Mouse (Mus musculus): ENCODE data around the gene Limch1. TPM values are rescaled to one million over a fixed set of nuclear protein-coding genes. Genes with fewer than 3 reads are reported as not detected.
A peak's percentile ranks its signal among the peaks of the same experiment; 100 is the strongest.

Gene Limch1
- polyA plus RNA-seq, 1 experiment from 2014 or later, result 28.3 TPM

DNA sequence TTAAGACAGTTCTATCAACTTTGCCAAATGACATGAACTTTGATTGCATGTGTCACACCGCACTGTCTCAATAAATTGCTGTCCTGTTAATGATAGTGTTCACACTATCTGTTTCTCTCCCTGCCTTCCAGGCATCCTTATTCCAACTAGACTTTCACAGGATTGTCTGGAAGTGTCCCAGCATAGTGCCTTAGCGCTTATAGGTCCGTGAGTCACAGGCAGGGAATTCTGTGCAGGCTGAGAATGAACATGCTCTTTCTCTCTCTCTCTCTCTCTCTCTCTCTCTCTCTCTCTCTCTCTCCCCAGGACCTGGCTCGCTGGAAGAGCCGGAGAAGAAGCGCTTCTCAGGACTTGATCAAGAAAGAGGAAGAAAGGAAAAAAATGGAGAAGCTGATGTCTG, 252.7 kb downstream of the Limch1 start:
- H3K9me3 ChIP-seq, result no peaks in the 10 kb centered on the region
- H3K36me3 ChIP-seq (replicated peaks), result peaks cover 15% of the 10 kb centered on the region
- 80% methylated on average over 6 of the region's 6 CpGs for WGBS
- DNase-seq (ENCODE audit: extremely low spot score, low spot score), result no peak
- H3K4me1 ChIP-seq, result peaks cover 29% of the 10 kb centered on the region
- no peak overlapping the region for H3K4me3 ChIP-seq
- no peak overlapping the region for H3K27ac ChIP-seq
- peaks cover 21% of the 10 kb centered on the region for H3K27me3 ChIP-seq (ENCODE audit: poor library complexity, severe bottlenecking)

- no peak overlapping the region for H3K4me3 ChIP-seq
- WGBS, result 88% methylated on average over 6 of the region's 6 CpGs
- peaks cover 22% of the 10 kb centered on the region for H3K36me3 ChIP-seq (replicated peaks)
- H3K27me3 ChIP-seq (ENCODE audit: poor library complexity, severe bottlenecking), result peaks cover 18% of the 10 kb centered on the region
- no peaks in the 10 kb centered on the region for H3K9me3 ChIP-seq
- H3K4me1 ChIP-seq, result peaks cover 9% of the 10 kb centered on the region
- DNase-seq (ENCODE audit: extremely low spot score, low spot score), result no peak
- H3K27ac ChIP-seq, result no peak overlapping the region
These were observed 256.7 kb downstream of the Limch1 start for GRCm38 (mm10) chr5:67002346-67002745.

DNA sequence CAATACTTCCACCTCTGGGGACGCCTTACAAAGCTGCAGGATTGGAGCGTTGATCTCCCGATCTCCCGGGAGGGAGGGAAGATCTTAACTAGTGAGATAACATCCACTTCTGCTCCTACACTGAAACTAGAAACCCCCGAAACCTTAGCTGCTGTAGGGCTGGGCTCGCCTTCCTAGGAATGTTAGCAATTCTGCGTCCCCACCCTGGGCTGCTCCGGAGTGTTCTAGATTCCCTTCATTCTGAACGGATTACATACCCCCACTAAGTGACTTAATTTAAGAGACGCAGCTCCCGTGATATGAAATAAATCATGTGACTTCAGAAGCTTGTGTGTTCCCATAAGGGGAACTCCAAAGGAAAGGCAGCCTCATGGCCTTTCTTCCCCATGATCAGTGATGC, 259.0 kb downstream of the Limch1 start:
- no peaks in the 10 kb centered on the region for H3K4me1 ChIP-seq
- H3K27me3 ChIP-seq (ENCODE audit: poor library complexity, severe bottlenecking), result no peaks in the 10 kb centered on the region
- peaks cover 28% of the 10 kb centered on the region for H3K36me3 ChIP-seq (replicated peaks)
- DNase-seq (ENCODE audit: extremely low spot score, low spot score), result no peak
- H3K27ac ChIP-seq, result no peak overlapping the region
- H3K4me3 ChIP-seq, result no peak overlapping the region
- WGBS, result 85% methylated on average over 11 of the region's 11 CpGs
- no peaks in the 10 kb centered on the region for H3K9me3 ChIP-seq

- no peak for DNase-seq (ENCODE audit: extremely low spot score, low spot score)
- Histone ChIP-seq H3K9me3 (no peaks in the 10 kb centered on the region), H3K4me3 (no peak overlapping the region), H3K36me3 (replicated peaks) (peaks cover 13% of the 10 kb centered on the region), H3K27me3 (ENCODE audit: poor library complexity, severe bottlenecking) (no peaks in the 10 kb centered on the region), H3K27ac (no peak overlapping the region), H3K4me1 (no peaks in the 10 kb centered on the region)
- WGBS, result 91% methylated on average over 16 of the region's 16 CpGs
These were observed 265.6 kb downstream of the Limch1 start for GRCm38 (mm10) chr5:67011043-67011870.

DNA sequence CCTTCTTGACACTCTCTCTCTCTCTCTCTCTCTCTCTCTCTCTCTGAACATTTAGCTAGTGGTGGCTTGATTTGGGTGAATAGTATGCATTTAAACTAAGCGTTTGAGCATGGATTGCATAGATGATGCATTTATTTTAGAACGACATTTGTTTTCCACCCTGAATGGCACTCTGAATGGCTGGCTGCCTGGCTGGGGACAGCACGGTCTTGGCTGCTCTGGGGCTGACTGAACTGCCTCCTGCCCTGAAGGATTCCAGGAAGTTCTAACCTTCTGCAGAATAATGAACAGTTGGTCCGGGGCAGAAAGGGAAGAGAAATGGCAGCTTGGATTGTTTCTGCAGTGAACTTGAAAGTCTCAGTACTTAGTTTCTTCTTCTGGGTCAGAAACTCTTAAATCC, 266.4 kb downstream of the Limch1 start:
- Histone ChIP-seq H3K9me3 (no peaks in the 10 kb centered on the region), H3K27me3 (ENCODE audit: poor library complexity, severe bottlenecking) (no peaks in the 10 kb centered on the region), H3K4me3 (no peak overlapping the region), H3K4me1 (no peaks in the 10 kb centered on the region), H3K27ac (no peak overlapping the region), H3K36me3 (replicated peaks) (peaks cover 13% of the 10 kb centered on the region)
- 87% methylated on average over 4 of the region's 4 CpGs for WGBS
- no peak for DNase-seq (ENCODE audit: extremely low spot score, low spot score)

DNA sequence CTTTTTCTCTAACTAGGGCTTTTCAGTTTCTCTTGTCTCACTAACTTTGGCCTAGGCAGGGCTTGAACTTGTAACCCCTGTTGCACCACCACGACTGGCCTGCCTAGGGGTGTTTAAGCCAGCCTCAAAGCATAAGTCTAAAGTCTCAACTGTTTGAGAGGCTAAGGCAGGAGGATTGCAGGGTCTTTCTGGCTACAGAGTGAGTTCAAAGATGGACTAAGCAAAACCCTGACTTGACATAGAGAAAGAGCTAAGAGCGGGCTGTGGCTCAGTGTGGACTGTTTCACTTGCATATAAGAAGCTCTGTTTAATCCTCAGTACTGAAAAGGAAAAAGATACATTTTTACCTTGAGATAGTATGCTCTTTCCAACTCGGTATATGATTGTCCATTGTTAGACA, 268.3 kb downstream of the Limch1 start:
- no peak overlapping the region for H3K4me3 ChIP-seq
- no peaks in the 10 kb centered on the region for H3K4me1 ChIP-seq
- H3K9me3 ChIP-seq, result no peaks in the 10 kb centered on the region
- no peak for DNase-seq (ENCODE audit: extremely low spot score, low spot score)
- no peak overlapping the region for H3K27ac ChIP-seq
- H3K27me3 ChIP-seq (ENCODE audit: poor library complexity, severe bottlenecking), result no peaks in the 10 kb centered on the region
- peaks cover 11% of the 10 kb centered on the region for H3K36me3 ChIP-seq (replicated peaks)
- WGBS, result 78% methylated on average over 3 of the region's 3 CpGs

- Histone ChIP-seq H3K4me1 (no peaks in the 10 kb centered on the region), H3K36me3 (replicated peaks) (peaks cover 2% of the 10 kb centered on the region; the same call in 1 of the 2 replicates), H3K9me3 (no peaks in the 10 kb centered on the region), H3K27me3 (ENCODE audit: poor library complexity, severe bottlenecking) (no peaks in the 10 kb centered on the region), H3K4me3 (no peak overlapping the region), H3K27ac (no peak overlapping the region)
- DNase-seq (ENCODE audit: extremely low spot score, low spot score), result peak; percentile 78
- 14% methylated on average over 7 of the region's 7 CpGs for WGBS
These were observed 270.8 kb downstream of the Limch1 start for GRCm38 (mm10) chr5:67016450-67016849.

DNA sequence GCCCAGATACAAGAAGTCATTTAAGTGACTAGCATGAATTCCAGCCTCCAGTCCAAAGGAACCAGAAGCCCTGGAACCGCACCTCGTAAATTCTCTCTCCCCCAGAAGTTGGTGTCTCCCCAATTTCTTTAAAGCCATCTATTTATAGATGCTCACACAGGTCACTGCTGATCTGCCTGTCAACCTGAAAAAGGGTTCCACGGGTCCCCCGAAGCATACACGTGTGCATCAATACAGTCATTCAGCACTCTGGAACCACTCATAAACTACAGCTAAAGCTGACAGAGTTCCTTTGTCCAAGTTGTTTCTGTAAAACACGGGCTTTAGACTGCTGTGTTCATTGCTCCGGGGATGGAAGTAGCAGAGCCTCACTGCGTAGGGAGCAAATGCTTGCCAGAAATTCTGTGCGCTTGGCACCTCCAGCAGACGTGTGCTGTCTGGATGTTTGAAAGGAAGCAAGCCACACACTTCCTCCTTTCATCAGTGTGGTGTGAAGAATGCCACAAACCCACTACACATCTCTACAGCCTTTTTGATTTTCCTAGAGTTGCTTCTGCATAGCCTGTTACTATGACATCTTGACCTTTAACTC, 278.9 kb downstream of the Limch1 start:
- WGBS, result 89% methylated on average over 10 of the region's 10 CpGs
- Histone ChIP-seq H3K4me3 (no peak overlapping the region), H3K9me3 (no peaks in the 10 kb centered on the region)

GRCm38 (mm10) chr5:67025095-67025494, 279.5 kb downstream of the Limch1 start:
- DNase-seq (ENCODE audit: extremely low spot score, low spot score), result no peak
- Histone ChIP-seq H3K4me3 (no peak overlapping the region), H3K9me3 (no peaks in the 10 kb centered on the region), H3K4me1 (peaks cover 10% of the 10 kb centered on the region; the same call in 1 of the 2 replicates), H3K36me3 (replicated peaks) (peaks cover 25% of the 10 kb centered on the region), H3K27ac (no peak overlapping the region), H3K27me3 (ENCODE audit: poor library complexity, severe bottlenecking) (no peaks in the 10 kb centered on the region)
- 86% methylated on average over 8 of the region's 8 CpGs for WGBS

More for the DNA sequence above, 278.9 kb downstream of the Limch1 start:
- H3K4me1 ChIP-seq, result peaks cover 6% of the 10 kb centered on the region; the same call in 1 of the 2 replicates
- H3K27me3 ChIP-seq (ENCODE audit: poor library complexity, severe bottlenecking), result no peaks in the 10 kb centered on the region
- no peak overlapping the region for H3K27ac ChIP-seq
- no peak for DNase-seq (ENCODE audit: extremely low spot score, low spot score)
- peaks cover 20% of the 10 kb centered on the region for H3K36me3 ChIP-seq (replicated peaks)

DNA sequence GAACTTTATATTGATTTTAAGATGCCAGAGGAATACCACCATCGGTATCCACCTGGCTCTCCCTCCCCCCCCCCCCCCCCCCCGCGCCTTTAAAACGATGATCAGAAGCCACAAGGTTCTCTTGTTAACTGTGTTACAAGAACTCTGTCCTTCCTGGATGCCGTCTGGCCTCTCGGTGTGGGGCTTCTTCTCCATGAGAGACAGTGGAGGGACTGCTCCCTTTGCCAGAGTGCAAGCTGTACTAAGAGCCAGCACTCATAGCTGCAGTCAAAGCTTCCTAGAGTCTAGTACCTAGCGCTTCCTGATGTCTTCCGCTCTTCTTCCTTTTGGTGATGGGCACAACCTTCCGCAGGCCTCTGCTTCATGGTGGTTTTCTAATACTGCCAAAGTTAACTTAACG, 280.0 kb downstream of the Limch1 start:
- peaks cover 27% of the 10 kb centered on the region for H3K36me3 ChIP-seq (replicated peaks)
- no peak overlapping the region for H3K4me3 ChIP-seq
- no peaks in the 10 kb centered on the region for H3K9me3 ChIP-seq
- H3K4me1 ChIP-seq, result peaks cover 10% of the 10 kb centered on the region; the same call in 1 of the 2 replicates
- no peaks in the 10 kb centered on the region for H3K27me3 ChIP-seq (ENCODE audit: poor library complexity, severe bottlenecking)
- H3K27ac ChIP-seq, result no peak overlapping the region
- 87% methylated on average over 9 of the region's 10 CpGs for WGBS
- no peak for DNase-seq (ENCODE audit: extremely low spot score, low spot score)

DNA sequence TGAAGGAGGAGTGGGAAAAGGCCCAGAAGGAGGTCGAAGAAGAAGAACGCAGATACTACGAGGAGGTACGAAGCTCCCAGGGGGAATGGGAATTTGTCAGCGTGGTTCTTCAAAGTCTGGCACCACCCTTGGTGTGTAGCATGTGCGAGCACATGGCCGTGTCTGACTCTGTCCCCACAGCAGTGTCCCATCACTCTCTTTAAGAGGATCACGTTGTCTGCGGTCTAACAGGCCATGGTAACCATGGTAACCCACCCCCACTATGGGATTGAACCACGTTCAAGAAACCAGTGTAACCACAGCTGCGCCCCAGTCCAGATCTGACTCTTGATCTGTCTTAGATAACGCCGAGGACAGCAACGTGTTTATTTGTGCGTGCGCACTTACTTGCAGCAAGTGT, 283.2 kb downstream of the Limch1 start:
- no peak for DNase-seq (ENCODE audit: extremely low spot score, low spot score)
- peaks cover 10% of the 10 kb centered on the region; the same call in 1 of the 2 replicates for H3K4me1 ChIP-seq

GRCm38 (mm10) chr5:67029946-67030345, 284.3 kb downstream of the Limch1 start:
- no peak for DNase-seq (ENCODE audit: extremely low spot score, low spot score)
- peaks cover 42% of the 10 kb centered on the region for H3K36me3 ChIP-seq (replicated peaks)
- 62% methylated on average over 3 of the region's 3 CpGs for WGBS
- peaks cover 10% of the 10 kb centered on the region; the same call in 1 of the 2 replicates for H3K4me1 ChIP-seq
- H3K4me3 ChIP-seq, result no peak overlapping the region
- no peak overlapping the region for H3K27ac ChIP-seq
- H3K27me3 ChIP-seq (ENCODE audit: poor library complexity, severe bottlenecking), result no peaks in the 10 kb centered on the region
- no peaks in the 10 kb centered on the region for H3K9me3 ChIP-seq

More for the DNA sequence above, 283.2 kb downstream of the Limch1 start:
- 87% methylated on average over 16 of the region's 16 CpGs for WGBS
- no peak overlapping the region for H3K27ac ChIP-seq
- H3K36me3 ChIP-seq (replicated peaks), result peaks cover 37% of the 10 kb centered on the region
- H3K27me3 ChIP-seq (ENCODE audit: poor library complexity, severe bottlenecking), result no peaks in the 10 kb centered on the region
- no peak overlapping the region for H3K4me3 ChIP-seq
- H3K9me3 ChIP-seq, result no peaks in the 10 kb centered on the region

DNA sequence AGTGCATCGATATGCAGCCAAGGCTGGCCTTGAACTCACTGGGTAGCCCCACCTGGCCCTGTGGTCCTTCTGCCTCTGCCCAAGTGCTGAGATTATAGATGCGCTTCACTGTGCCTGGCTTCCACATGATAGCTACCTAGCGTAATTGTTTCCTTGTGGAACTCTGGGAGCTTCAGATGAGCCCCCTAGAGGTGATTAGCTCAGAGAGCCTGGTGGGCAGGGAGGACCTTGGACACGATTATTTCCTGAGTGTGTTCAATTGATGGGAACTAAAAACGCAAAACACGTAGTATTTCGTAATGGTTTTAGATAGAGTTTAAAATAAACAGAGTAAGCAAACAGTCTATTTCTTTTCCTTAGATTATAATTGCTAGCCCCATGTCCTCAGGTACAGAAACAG, 287.0 kb downstream of the Limch1 start:
- Histone ChIP-seq H3K36me3 (replicated peaks) (peaks cover 54% of the 10 kb centered on the region), H3K27me3 (ENCODE audit: poor library complexity, severe bottlenecking) (no peaks in the 10 kb centered on the region), H3K27ac (no peak overlapping the region), H3K4me3 (no peak overlapping the region), H3K9me3 (no peaks in the 10 kb centered on the region), H3K4me1 (peaks cover 10% of the 10 kb centered on the region; the same call in 1 of the 2 replicates)
- 84% methylated on average over 7 of the region's 7 CpGs for WGBS
- DNase-seq (ENCODE audit: extremely low spot score, low spot score), result no peak
